Mouse (Mus musculus) MEL (cell line): Measurements from ENCODE around the gene Creb5. TPM values are rescaled to one million over a fixed set of nuclear protein-coding genes. Genes with fewer than 3 reads are reported as not detected.

Source experiments
- DNase-seq: peaks from one replicate; pipeline ENCODE4 v3.0.0; 2011; ENCODE audit warnings: low read depth, low spot score
- H3K27ac ChIP-seq: 2 replicates; pipeline ENCODE4 v1.5.1; 2012; ENCODE audit warnings: low read depth, mild to moderate bottlenecking, control low read depth, low read length, moderate library complexity; ENCODE audit not compliant: control insufficient read depth
- H3K27me3 ChIP-seq, 2 experiments: fragments of 150-350 bp in 1 of 2; sonication (generic) in 1 of 2; 2 replicates each; pipeline ENCODE4 v1.6.1; 2012; ENCODE audit warnings: low read length in 2 of 2, mild to moderate bottlenecking in 2 of 2, improper control_type of control experiment in 1 of 2, moderate library complexity in 1 of 2; ENCODE audit not compliant: insufficient read depth in 2 of 2, control insufficient read depth in 1 of 2
- H3K36me3 ChIP-seq, 2 experiments: 2 replicates each; pipeline ENCODE4 v1.6.1; 2012 to 2014; ENCODE audit warnings: low read length in 2 of 2, improper control_type of control experiment in 1 of 2, inconsistent platforms in 1 of 2, mild to moderate bottlenecking in 1 of 2; ENCODE audit not compliant: insufficient read depth in 2 of 2, control insufficient read depth in 1 of 2
- H3K4me1 ChIP-seq, 2 experiments: fragments of 150-350 bp in 1 of 2; sonication (generic) in 1 of 2; 2 replicates each; pipeline ENCODE4 v1.6.1; 2012; ENCODE audit warnings: low read length in 2 of 2, improper control_type of control experiment in 1 of 2, mild to moderate bottlenecking in 1 of 2; ENCODE audit not compliant: insufficient read depth in 2 of 2, control insufficient read depth in 1 of 2
- H3K4me3 ChIP-seq, 2 experiments: fragments of 150-350 bp in 1 of 2; sonication (generic) in 1 of 2; 2 replicates each; pipeline ENCODE4 v1.5.1; 2012; ENCODE audit warnings: low read depth in 2 of 2, low read length in 2 of 2, mild to moderate bottlenecking in 2 of 2, moderate library complexity in 2 of 2, control low read depth in 1 of 2, improper control_type of control experiment in 1 of 2; ENCODE audit not compliant: control insufficient read depth in 1 of 2, insufficient read depth in 1 of 2
- H3K79me2 ChIP-seq: 2 replicates; pipeline ENCODE4 v1.6.1; 2012; ENCODE audit warnings: mild to moderate bottlenecking, low read length, moderate library complexity; ENCODE audit not compliant: control insufficient read depth, poor library complexity, insufficient read depth
- H3K9ac ChIP-seq: 2 replicates; pipeline ENCODE4 v1.6.1; 2012; ENCODE audit warnings: low read depth, mild to moderate bottlenecking, control low read depth, low read length, moderate library complexity; ENCODE audit not compliant: control insufficient read depth, poor library complexity, severe bottlenecking
- H3K9me3 ChIP-seq: fragments of 150-350 bp; sonication (generic); replicated peaks from 2 replicates; pipeline ENCODE4 v1.6.1; 2012; ENCODE audit warnings: mild to moderate bottlenecking, low read length, improper control_type of control experiment, moderate library complexity; ENCODE audit not compliant: insufficient read depth
- BHLHE40 ChIP-seq: IDR thresholded peaks from 2 replicates; pipeline ENCODE4 v1.6.1; 2012; ENCODE audit warnings: low read depth, mild to moderate bottlenecking, inconsistent platforms, low read length, improper control_type of control experiment, borderline replicate concordance
- CHD1 ChIP-seq: IDR thresholded peaks from 2 replicates; pipeline ENCODE4 v1.6.1; 2012; ENCODE audit warnings: low read depth, mild to moderate bottlenecking, inconsistent platforms, low read length, improper control_type of control experiment
- CTCF ChIP-seq, 3 experiments: IDR thresholded peaks in 2 of 3; conservative IDR thresholded peaks in 1 of 3; 2 replicates each; pipeline ENCODE4 v1.5.1; 2011 to 2012; ENCODE audit warnings: low read length in 3 of 3, low read depth in 2 of 3, mild to moderate bottlenecking in 2 of 3, improper control_type of control experiment in 1 of 3, inconsistent platforms in 1 of 3, mixed read lengths in 1 of 3, moderate library complexity in 1 of 3; ENCODE audit not compliant: control insufficient read depth in 1 of 3, insufficient read depth in 1 of 3, poor library complexity in 1 of 3, severe bottlenecking in 1 of 3
- E2F4 ChIP-seq: IDR thresholded peaks from 2 replicates; pipeline ENCODE4 v1.6.1; 2011; ENCODE audit warnings: low read depth, low read length, improper control_type of control experiment, borderline replicate concordance
- ETS1 ChIP-seq: IDR thresholded peaks from 2 replicates; pipeline ENCODE4 v1.6.1; 2012; ENCODE audit warnings: low read depth, mild to moderate bottlenecking, inconsistent platforms, low read length, improper control_type of control experiment, moderate library complexity
- MEF2A ChIP-seq: IDR thresholded peaks from 2 replicates; pipeline ENCODE4 v1.6.1; 2014; ENCODE audit warnings: low read depth, mild to moderate bottlenecking, inconsistent platforms, low read length, improper control_type of control experiment; ENCODE audit not compliant: poor library complexity, insufficient replicate concordance, severe bottlenecking; ENCODE audit errors: extremely low read depth
- MXI1 ChIP-seq: IDR thresholded peaks from 2 replicates; pipeline ENCODE4 v1.6.1; 2011; ENCODE audit warnings: mild to moderate bottlenecking, low read depth, low read length, improper control_type of control experiment
- MYB ChIP-seq: IDR thresholded peaks from 2 replicates; pipeline ENCODE4 v1.6.1; 2011; ENCODE audit warnings: mild to moderate bottlenecking, low read depth, low read length, improper control_type of control experiment
- NRF1 ChIP-seq: IDR thresholded peaks from 2 replicates; pipeline ENCODE4 v1.6.1; 2014; ENCODE audit warnings: low read depth, mild to moderate bottlenecking, inconsistent platforms, low read length, improper control_type of control experiment, moderate library complexity; ENCODE audit not compliant: poor library complexity, insufficient read depth, severe bottlenecking
- RCOR1 ChIP-seq: IDR thresholded peaks from 2 replicates; pipeline ENCODE4 v1.6.1; 2012; ENCODE audit warnings: low read depth, mild to moderate bottlenecking, inconsistent platforms, low read length, improper control_type of control experiment
- SIN3A ChIP-seq: IDR thresholded peaks from 2 replicates; pipeline ENCODE4 v1.6.1; 2012; ENCODE audit warnings: low read length, improper control_type of control experiment, inconsistent platforms
- SMC3 ChIP-seq: IDR thresholded peaks from 2 replicates; pipeline ENCODE4 v1.6.1; 2011; ENCODE audit warnings: low read depth, low read length, improper control_type of control experiment
- TCF12 ChIP-seq: IDR thresholded peaks from 2 replicates; pipeline ENCODE4 v1.6.1; 2014; ENCODE audit warnings: low read depth, mild to moderate bottlenecking, inconsistent platforms, low read length, improper control_type of control experiment, moderate library complexity
- UBTF ChIP-seq: IDR thresholded peaks from 2 replicates; pipeline ENCODE4 v1.6.1; 2012; ENCODE audit warnings: low read depth, mild to moderate bottlenecking, inconsistent platforms, low read length, improper control_type of control experiment, moderate library complexity, borderline replicate concordance; ENCODE audit not compliant: insufficient read depth
- USF2 ChIP-seq, 2 experiments: IDR thresholded peaks; 2 replicates each; pipeline ENCODE4 v1.6.1; 2011 to 2012; ENCODE audit warnings: improper control_type of control experiment in 2 of 2, low read length in 2 of 2, borderline replicate concordance in 1 of 2, inconsistent platforms in 1 of 2, low read depth in 1 of 2, mild to moderate bottlenecking in 1 of 2; ENCODE audit not compliant: insufficient read depth in 1 of 2
- ZMIZ1 ChIP-seq: IDR thresholded peaks from 2 replicates; pipeline ENCODE4 v1.6.1; 2012; ENCODE audit warnings: low read depth, mild to moderate bottlenecking, inconsistent platforms, low read length, improper control_type of control experiment, moderate library complexity
- ZNF384 ChIP-seq: IDR thresholded peaks from 2 replicates; pipeline ENCODE4 v1.6.1; 2012; ENCODE audit warnings: low read depth, mild to moderate bottlenecking, inconsistent platforms, low read length, improper control_type of control experiment
- polyA plus RNA-seq, 2 experiments: library from polyadenylated mRNA; stranded (reverse) in 1 of 2; unstranded in 1 of 2; fragments of >175 nt in 1 of 2; fragments of >200 nt in 1 of 2; gene quantifications; 2 replicates each; pipeline versions ENCODE4 v1.2.1 to v1.2.4; 2012; ENCODE audit warnings: low replicate concordance in 2 of 2, low read depth in 1 of 2; ENCODE audit not compliant: insufficient read length in 2 of 2, insufficient read depth in 1 of 2, missing spikeins in 1 of 2
- total RNA-seq: library from RNA; depleted of rRNA; stranded (reverse); fragments of 300-350 nt; gene quantifications from 2 replicates; pipeline ENCODE4 v1.2.3, GENCODE M21; 2012

Creb5 gene
- total and polyA plus RNA-seq, 3 experiments, result not detected

DNA sequence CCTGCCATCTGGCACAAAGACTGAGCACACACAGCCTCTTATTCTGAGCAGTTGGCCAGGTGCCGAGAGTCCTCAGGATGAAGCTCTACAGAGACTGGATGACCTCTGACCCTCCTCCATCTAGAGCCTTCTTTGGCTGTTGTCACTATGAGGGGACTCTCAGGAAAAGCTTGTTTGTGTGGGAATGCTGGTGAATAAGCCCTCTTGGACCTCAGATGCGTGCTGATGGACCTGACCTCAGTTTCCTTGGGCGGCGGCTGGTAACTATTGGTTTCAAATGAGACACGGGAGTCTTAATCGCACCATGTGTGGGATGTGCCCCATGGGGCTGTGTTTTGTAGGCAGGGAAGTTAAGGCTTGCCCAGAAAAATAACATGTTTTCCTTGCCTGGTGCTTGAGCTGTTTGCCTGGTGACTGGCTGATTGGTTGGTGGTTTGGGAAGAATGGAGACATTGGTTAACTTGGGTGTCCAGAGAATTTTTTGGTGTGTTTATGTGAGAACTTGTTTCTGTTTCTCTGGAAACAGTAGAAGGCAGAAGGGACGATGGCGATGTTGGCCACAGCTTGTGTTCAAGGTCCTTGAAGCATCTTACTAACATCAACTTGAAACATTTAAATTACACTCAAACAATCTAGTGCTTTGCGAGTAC, 65.4 kb downstream of the Creb5 start:
- no peak overlapping the region for H3K4me3 ChIP-seq
- no peak overlapping the region for H3K9ac ChIP-seq
- no peaks in the 10 kb centered on the region for H3K36me3 ChIP-seq
- H3K27me3 ChIP-seq, result no peaks in the 10 kb centered on the region
- H3K27ac ChIP-seq, result no peak overlapping the region
- H3K79me2 ChIP-seq, result no peaks in the 10 kb centered on the region
- H3K4me1 ChIP-seq, result no peaks in the 10 kb centered on the region
- DNase-seq, result no peak
- H3K9me3 ChIP-seq, result no peaks in the 10 kb centered on the region
- no peak for TF ChIP-seq ZNF384
- TF ChIP-seq MYB, result no peak

GRCm38 (mm10) chr6:53356328-53356727, 69.3 kb downstream of the Creb5 start:
- H3K27me3 ChIP-seq, result no peaks in the 10 kb centered on the region
- H3K36me3 ChIP-seq, result no peaks in the 10 kb centered on the region
- no peak overlapping the region for H3K4me3 ChIP-seq
- no peak for TF ChIP-seq E2F4
- TF ChIP-seq CHD1, result no peak
- TF ChIP-seq CTCF (IDR thresholded peaks at IDR 0.05 in 2 of 3, conservative IDR thresholded peaks at IDR 0.05 in 1 of 3; ENCODE audit: control insufficient read depth in 1 of 3, insufficient read depth in 1 of 3, low read depth in 2 of 3, low read length in 3 of 3, poor library complexity in 1 of 3, severe bottlenecking in 1 of 3), result no peak
- TF ChIP-seq NRF1, result no peak
- TF ChIP-seq MEF2A, result no peak
- no peak for TF ChIP-seq MYB
- no peak for TF ChIP-seq ZMIZ1
- no peak for TF ChIP-seq SIN3A
- no peak for TF ChIP-seq MXI1
- no peak for TF ChIP-seq UBTF
- TF ChIP-seq SMC3, result no peak
- no peak for TF ChIP-seq TCF12
- no peak for TF ChIP-seq RCOR1
- TF ChIP-seq BHLHE40, result no peak
- no peak for TF ChIP-seq ETS1
- no peak for TF ChIP-seq USF2 (IDR thresholded peaks at IDR 0.05; ENCODE audit: borderline replicate concordance in 1 of 2, insufficient read depth in 1 of 2, low read depth in 1 of 2, low read length in 2 of 2)
- no peak overlapping the region for H3K9ac ChIP-seq
- H3K4me1 ChIP-seq, result no peaks in the 10 kb centered on the region
- no peak overlapping the region for H3K27ac ChIP-seq
- no peak for DNase-seq
- no peaks in the 10 kb centered on the region for H3K9me3 ChIP-seq
- H3K79me2 ChIP-seq, result no peaks in the 10 kb centered on the region
